Mouse (Mus musculus): ENCODE data around the gene Nrros.

GRCm38 (mm10) chr16:32154437-32154836, 11.0 kb downstream of the Nrros start:
- TF ChIP-seq CTCF (IDR thresholded peaks at IDR 0.05) (no peak), POLR2A (IDR thresholded peaks at IDR 0.05; ENCODE audit: insufficient read depth, low read depth, low read length) (no peak), EP300 (IDR thresholded peaks at IDR 0.05; ENCODE audit: insufficient read depth, low read depth, low read length) (no peak)
